Mouse (Mus musculus): ENCODE data around the gene Uqcc2. TPM values are rescaled to one million over a fixed set of nuclear protein-coding genes. Genes with fewer than 3 reads are reported as not detected.

Uqcc2 gene
- polyA plus RNA-seq, 1 experiment from 2014 or later: 353 TPM

DNA sequence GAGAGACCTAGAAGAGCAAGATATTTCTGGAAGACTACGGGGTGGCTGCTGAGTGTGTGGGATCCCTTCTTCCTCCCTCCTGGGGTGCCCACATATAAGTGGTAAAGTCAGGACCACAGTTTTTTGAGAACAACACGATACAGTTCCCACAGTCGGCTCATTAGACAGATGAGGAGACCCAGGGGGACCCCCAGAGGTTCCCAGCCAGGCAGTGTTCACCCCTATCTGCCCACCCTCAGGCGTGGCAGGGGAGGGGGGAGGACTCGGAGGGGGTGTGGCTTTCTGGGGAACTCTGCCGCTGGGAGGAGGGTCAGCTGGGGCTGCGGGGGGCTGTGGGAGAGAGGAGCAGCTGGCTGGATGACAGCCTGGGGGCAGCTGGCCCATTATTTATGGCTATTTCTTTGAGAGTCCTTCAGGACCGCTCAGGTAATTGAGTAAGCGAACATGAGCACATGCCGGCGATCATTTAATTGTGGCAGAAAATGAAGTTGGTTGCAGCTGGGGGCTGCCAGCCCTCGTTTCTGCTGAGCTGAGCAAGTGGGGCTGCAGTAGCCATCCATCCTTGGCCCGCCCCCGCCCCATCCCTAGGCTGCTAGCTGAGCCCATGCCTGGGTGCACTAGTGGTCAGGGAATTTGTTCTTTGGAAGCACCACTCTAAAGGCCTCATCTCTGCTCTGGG, 41.6 kb upstream of the Uqcc2 start:
- ATAC-seq (ENCODE audit: low FRiP score, low TSS enrichment): peak; percentile 50; the same call in 1 of the 2 replicates
- H3K27ac ChIP-seq (replicated peaks; ENCODE audit: low read depth, low read length): peak overlapping the region; percentile 45; the same call in 1 of the 2 replicates

DNA sequence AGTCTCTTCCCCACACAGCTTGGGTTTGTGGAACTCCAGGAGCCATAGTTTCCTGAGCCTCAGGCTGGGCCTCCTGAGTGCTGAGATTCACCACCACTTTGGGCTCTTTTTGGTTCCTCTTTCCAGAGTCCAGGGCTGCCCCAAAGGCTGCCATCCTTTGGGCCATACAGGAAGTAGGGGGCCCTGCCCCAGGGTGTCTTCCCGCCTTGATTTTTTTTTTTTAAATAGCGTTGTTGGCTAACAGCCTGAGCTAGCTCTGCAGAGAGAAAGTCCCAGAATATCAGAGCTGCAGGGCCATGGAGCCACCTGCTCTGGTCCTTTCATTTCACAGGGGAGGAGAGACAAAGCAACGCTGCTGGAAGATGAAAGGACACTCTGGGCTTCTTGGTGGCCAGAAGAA, 40.0 kb upstream of the Uqcc2 start:
- H3K4me1 ChIP-seq (ENCODE audit: control insufficient read depth, insufficient read depth, low read length): peaks cover 14% of the 10 kb centered on the region
- no peak overlapping the region for H3K4me2 ChIP-seq (ENCODE audit: low read length)
- ATAC-seq (ENCODE audit: low FRiP score, low TSS enrichment) (no peak), DNase-seq (no peak)
- WGBS: 73% methylated on average over 3 of the region's 3 CpGs
- no peaks in the 10 kb centered on the region for H3K36me3 ChIP-seq (ENCODE audit: control insufficient read depth, insufficient read depth, low read length)
- no peak overlapping the region for H3K4me3 ChIP-seq (replicated peaks; ENCODE audit: low read depth, low read length)
- H3K9me3 ChIP-seq (ENCODE audit: control insufficient read depth, low read length): no peaks in the 10 kb centered on the region
- no peaks in the 10 kb centered on the region for H3K27me3 ChIP-seq (ENCODE audit: control insufficient read depth, insufficient read depth, low read length)
- H3K27ac ChIP-seq (replicated peaks; ENCODE audit: low read depth, low read length): no peak overlapping the region
- H3K9ac ChIP-seq (replicated peaks; ENCODE audit: low read length): no peak overlapping the region

More for the DNA sequence above, 41.6 kb upstream of the Uqcc2 start:
- Histone ChIP-seq H3K9ac (replicated peaks; ENCODE audit: low read length) (no peak overlapping the region; the same call in 1 of the 2 replicates), H3K36me3 (ENCODE audit: control insufficient read depth, insufficient read depth, low read length) (no peaks in the 10 kb centered on the region), H3K4me1 (ENCODE audit: control insufficient read depth, insufficient read depth, low read length) (peaks cover 14% of the 10 kb centered on the region), H3K4me3 (replicated peaks; ENCODE audit: low read depth, low read length) (no peak overlapping the region), H3K27me3 (ENCODE audit: control insufficient read depth, insufficient read depth, low read length) (no peaks in the 10 kb centered on the region), H3K4me2 (ENCODE audit: low read length) (no peak overlapping the region), H3K9me3 (ENCODE audit: control insufficient read depth, low read length) (no peaks in the 10 kb centered on the region)
- 21% methylated on average over 14 of the region's 14 CpGs for WGBS
- peak; percentile 60 for DNase-seq

- peaks cover 14% of the 10 kb centered on the region for H3K4me1 ChIP-seq (ENCODE audit: control insufficient read depth, insufficient read depth, low read length)
- no peak overlapping the region for H3K9ac ChIP-seq (replicated peaks; ENCODE audit: low read length)
- ATAC-seq (ENCODE audit: low FRiP score, low TSS enrichment) (no peak), DNase-seq (no peak)
- H3K4me3 ChIP-seq (replicated peaks; ENCODE audit: low read depth, low read length): no peak overlapping the region
- no peaks in the 10 kb centered on the region for H3K27me3 ChIP-seq (ENCODE audit: control insufficient read depth, insufficient read depth, low read length)
- H3K4me2 ChIP-seq (ENCODE audit: low read length): no peak overlapping the region
- WGBS: 88% methylated on average over 9 of the region's 9 CpGs
- H3K9me3 ChIP-seq (ENCODE audit: control insufficient read depth, low read length): no peaks in the 10 kb centered on the region
- H3K36me3 ChIP-seq (ENCODE audit: control insufficient read depth, insufficient read depth, low read length): no peaks in the 10 kb centered on the region
- no peak overlapping the region for H3K27ac ChIP-seq (replicated peaks; ENCODE audit: low read depth, low read length)
These were observed 38.7 kb upstream of the Uqcc2 start for GRCm38 (mm10) chr17:27172459-27172858.

- no peaks in the 10 kb centered on the region for H3K36me3 ChIP-seq (ENCODE audit: control insufficient read depth, insufficient read depth, low read length)
- WGBS: 83% methylated on average over 5 of the region's 5 CpGs
These were observed 37.4 kb upstream of the Uqcc2 start for GRCm38 (mm10) chr17:27171121-27171520.

GRCm38 (mm10) chr17:27169952-27170695, 36.4 kb upstream of the Uqcc2 start:
- Histone ChIP-seq H3K9me3 (ENCODE audit: control insufficient read depth, low read length) (no peaks in the 10 kb centered on the region), H3K4me3 (replicated peaks; ENCODE audit: low read depth, low read length) (no peak overlapping the region), H3K36me3 (ENCODE audit: control insufficient read depth, insufficient read depth, low read length) (no peaks in the 10 kb centered on the region), H3K9ac (replicated peaks; ENCODE audit: low read length) (no peak overlapping the region), H3K27ac (replicated peaks; ENCODE audit: low read depth, low read length) (no peak overlapping the region), H3K4me1 (ENCODE audit: control insufficient read depth, insufficient read depth, low read length) (peaks cover under 1% of the 10 kb centered on the region; the same call in 1 of the 2 replicates), H3K27me3 (ENCODE audit: control insufficient read depth, insufficient read depth, low read length) (no peaks in the 10 kb centered on the region), H3K4me2 (ENCODE audit: low read length) (no peak overlapping the region)
- ATAC-seq (ENCODE audit: low FRiP score, low TSS enrichment) (no peak), DNase-seq (no peak)
- WGBS: 83% methylated on average over 11 of the region's 11 CpGs

More at GRCm38 (mm10) chr17:27171121-27171520, 37.4 kb upstream of the Uqcc2 start:
- Histone ChIP-seq H3K4me2 (ENCODE audit: low read length) (no peak overlapping the region), H3K4me1 (ENCODE audit: control insufficient read depth, insufficient read depth, low read length) (peaks cover 10% of the 10 kb centered on the region), H3K9ac (replicated peaks; ENCODE audit: low read length) (no peak overlapping the region), H3K9me3 (ENCODE audit: control insufficient read depth, low read length) (no peaks in the 10 kb centered on the region), H3K27ac (replicated peaks; ENCODE audit: low read depth, low read length) (no peak overlapping the region), H3K27me3 (ENCODE audit: control insufficient read depth, insufficient read depth, low read length) (no peaks in the 10 kb centered on the region), H3K4me3 (replicated peaks; ENCODE audit: low read depth, low read length) (no peak overlapping the region)
- no peak for DNase-seq
- no peak for ATAC-seq (ENCODE audit: low FRiP score, low TSS enrichment)

GRCm38 (mm10) chr17:27168569-27168968, 34.9 kb upstream of the Uqcc2 start:
- no peak overlapping the region for H3K4me3 ChIP-seq (replicated peaks; ENCODE audit: low read depth, low read length)
- WGBS: 98% methylated on average over 4 of the region's 4 CpGs
- DNase-seq: no peak
- no peaks in the 10 kb centered on the region for H3K27me3 ChIP-seq (ENCODE audit: control insufficient read depth, insufficient read depth, low read length)
- no peaks in the 10 kb centered on the region for H3K4me1 ChIP-seq (ENCODE audit: control insufficient read depth, insufficient read depth, low read length)
- H3K9ac ChIP-seq (replicated peaks; ENCODE audit: low read length): no peak overlapping the region
- H3K4me2 ChIP-seq (ENCODE audit: low read length): no peak overlapping the region
- H3K9me3 ChIP-seq (ENCODE audit: control insufficient read depth, low read length): no peaks in the 10 kb centered on the region
- no peaks in the 10 kb centered on the region for H3K36me3 ChIP-seq (ENCODE audit: control insufficient read depth, insufficient read depth, low read length)
- ATAC-seq (ENCODE audit: low FRiP score, low TSS enrichment): no peak
- H3K27ac ChIP-seq (replicated peaks; ENCODE audit: low read depth, low read length): no peak overlapping the region

DNA sequence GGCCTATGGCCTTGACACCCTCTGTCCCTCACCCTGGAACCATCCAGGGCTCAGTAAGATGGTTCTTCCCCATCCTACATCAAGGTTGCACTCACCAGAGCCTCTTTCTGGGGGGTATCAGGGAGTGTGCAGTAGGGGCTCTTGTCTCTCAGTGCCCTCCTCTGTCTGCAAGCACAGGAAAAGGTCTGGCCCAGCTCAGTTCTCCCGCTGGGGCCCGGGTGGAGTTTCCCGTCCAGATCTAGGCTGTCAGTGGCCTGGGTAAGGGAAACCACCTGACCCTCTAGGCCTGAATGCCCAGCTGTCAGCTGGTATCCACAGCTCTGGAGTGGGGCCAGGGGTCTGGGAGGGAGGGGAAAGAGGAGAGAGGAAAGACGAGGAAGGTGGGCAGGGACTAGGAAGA, 33.8 kb upstream of the Uqcc2 start, which contains the start of gene Ip6k3:
Ip6k3 (minus strand) TSS at position 251 of the 400 bp plus-strand sequence.
- Histone ChIP-seq H3K4me3 (replicated peaks; ENCODE audit: low read depth, low read length) (no peak within 1 kb of the TSS), H3K36me3 (ENCODE audit: control insufficient read depth, insufficient read depth, low read length) (no peaks in the 10 kb centered on the region), H3K27ac (replicated peaks; ENCODE audit: low read depth, low read length) (no peak within 1 kb of the TSS), H3K4me2 (ENCODE audit: low read length) (no peak within 1 kb of the TSS), H3K9me3 (ENCODE audit: control insufficient read depth, low read length) (no peaks in the 10 kb centered on the region), H3K4me1 (ENCODE audit: control insufficient read depth, insufficient read depth, low read length) (no peaks in the 10 kb centered on the region), H3K9ac (replicated peaks; ENCODE audit: low read length) (no peak within 1 kb of the TSS), H3K27me3 (ENCODE audit: control insufficient read depth, insufficient read depth, low read length) (no peaks in the 10 kb centered on the region)
- DNase-seq (no peak), ATAC-seq (ENCODE audit: low FRiP score, low TSS enrichment) (no peak)
- WGBS: 56% methylated on average over 4 of the region's 4 CpGs

DNA sequence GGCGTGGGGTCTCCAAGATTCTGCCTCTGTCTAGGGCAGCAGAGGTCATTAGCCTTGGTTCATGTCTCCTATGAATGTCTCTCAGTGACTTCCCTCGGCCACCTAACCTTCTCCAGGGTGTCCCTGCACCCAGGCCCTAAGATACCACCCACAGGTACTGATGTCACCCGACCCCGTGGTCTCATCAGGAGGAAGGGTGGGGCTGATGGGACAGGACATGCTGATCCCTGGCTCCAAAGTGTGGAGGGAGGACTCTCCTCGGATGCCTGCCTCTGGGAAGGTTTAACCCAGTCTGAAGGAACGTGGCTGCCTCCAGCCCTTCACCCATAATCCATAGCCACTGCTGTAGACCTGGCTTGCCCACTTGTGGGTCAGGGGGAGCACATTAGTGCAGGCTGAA, 33.2 kb upstream of the Uqcc2 start:
- H3K4me3 ChIP-seq (replicated peaks; ENCODE audit: low read depth, low read length): no peak overlapping the region
- H3K27me3 ChIP-seq (ENCODE audit: control insufficient read depth, insufficient read depth, low read length): no peaks in the 10 kb centered on the region
- no peaks in the 10 kb centered on the region for H3K4me1 ChIP-seq (ENCODE audit: control insufficient read depth, insufficient read depth, low read length)
- H3K4me2 ChIP-seq (ENCODE audit: low read length): no peak overlapping the region
- no peak overlapping the region for H3K9ac ChIP-seq (replicated peaks; ENCODE audit: low read length)
- ATAC-seq (ENCODE audit: low FRiP score, low TSS enrichment) (no peak), DNase-seq (no peak)
- 66% methylated on average over 6 of the region's 6 CpGs for WGBS
- H3K36me3 ChIP-seq (ENCODE audit: control insufficient read depth, insufficient read depth, low read length): no peaks in the 10 kb centered on the region
- H3K27ac ChIP-seq (replicated peaks; ENCODE audit: low read depth, low read length): no peak overlapping the region
- H3K9me3 ChIP-seq (ENCODE audit: control insufficient read depth, low read length): no peaks in the 10 kb centered on the region

Measured in midbrain, embryonic 14.5 days (tissue).